Mouse (Mus musculus) mesoderm, embryonic 11.5 days (tissue): Measurements from ENCODE around the gene Arl8b.
A peak's percentile ranks its signal among the peaks of the same experiment; 100 is the strongest.

Experiments used
- DNase-seq: peaks from one replicate; pipeline ENCODE4 v3.0.0-alpha.2; 2012; ENCODE audit warnings: low read depth, low spot score

The Arl8b gene

DNA sequence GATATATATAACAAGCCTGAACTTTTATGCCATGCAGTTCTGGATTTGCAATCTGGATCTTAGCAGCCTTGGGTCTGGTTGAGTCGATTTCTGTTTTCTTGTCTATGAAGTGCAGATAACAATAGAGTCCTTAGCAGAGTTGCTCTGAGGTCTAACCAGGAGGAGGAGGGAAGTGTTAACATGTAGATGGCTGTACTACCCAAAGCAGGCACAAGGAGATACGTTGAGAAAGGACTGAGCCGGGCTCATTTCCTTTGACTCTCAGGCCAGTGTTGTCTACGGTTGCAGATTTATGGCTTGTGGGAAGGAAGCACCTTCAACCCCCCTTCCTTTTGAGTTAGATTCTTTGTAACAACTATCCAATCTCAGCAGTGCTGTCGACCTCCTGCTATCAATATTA is 1.9 kb downstream of the Arl8b start:
- peak; percentile 38 for DNase-seq

DNA sequence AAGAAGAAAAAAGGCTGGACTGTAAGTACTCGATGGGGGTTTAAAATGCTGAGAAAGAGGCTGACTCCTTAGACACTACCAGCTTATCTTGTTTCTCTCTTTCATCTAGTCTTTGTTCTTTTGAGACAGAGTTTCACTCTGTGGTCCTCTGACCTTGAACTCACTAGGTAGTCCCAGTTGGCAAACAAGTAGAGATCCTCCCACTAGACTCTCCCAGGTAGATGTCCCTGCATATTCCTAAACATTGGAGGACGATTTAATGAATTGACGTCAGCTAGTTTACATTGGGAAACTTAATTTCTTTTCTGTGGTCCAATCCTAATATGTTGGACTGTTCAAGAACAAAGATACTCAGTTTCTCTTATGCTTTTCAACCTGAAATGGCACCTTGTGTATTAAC is 2.7 kb downstream of the Arl8b start:
- no peak for DNase-seq

DNA sequence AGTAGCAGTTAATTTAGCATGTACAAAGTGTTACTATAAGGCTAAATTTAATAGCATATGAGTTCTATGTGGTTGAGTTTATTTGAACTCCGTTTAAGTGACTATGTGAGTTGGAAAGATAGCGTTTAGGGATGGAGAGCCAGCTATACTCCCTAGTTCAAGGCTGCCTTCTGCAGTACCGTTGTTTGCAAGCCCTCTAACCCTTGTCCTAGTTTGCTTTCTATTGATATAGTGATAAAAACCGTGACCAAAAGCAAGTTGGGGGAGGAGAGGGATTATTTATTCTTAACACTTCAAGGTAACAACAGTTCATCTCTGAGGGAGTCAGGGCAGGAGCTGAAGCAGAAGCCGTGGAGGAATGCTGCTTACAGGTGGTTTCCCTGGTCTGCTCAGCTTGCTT is 8.6 kb downstream of the Arl8b start:
- no peak for DNase-seq

DNA sequence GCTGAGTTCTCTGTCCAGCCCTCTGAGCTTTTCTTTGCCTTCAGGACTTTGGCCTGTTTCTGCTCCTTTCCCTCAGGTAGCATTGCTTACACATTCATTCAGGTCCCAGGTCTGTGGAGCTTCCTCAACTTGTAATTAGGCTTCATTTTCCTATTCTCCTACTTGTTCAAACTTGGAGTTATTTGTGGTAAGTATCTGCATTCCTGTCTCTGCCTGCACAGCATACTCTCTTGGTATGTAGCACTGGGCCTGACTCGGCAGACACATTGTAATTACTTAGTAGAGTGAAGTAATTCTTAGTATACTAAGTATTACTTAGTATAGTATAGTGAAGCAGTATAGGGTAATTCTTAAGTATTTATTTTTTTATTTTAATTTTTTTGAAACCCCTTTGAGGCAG is 13.0 kb downstream of the Arl8b start:
- no peak for DNase-seq

DNA sequence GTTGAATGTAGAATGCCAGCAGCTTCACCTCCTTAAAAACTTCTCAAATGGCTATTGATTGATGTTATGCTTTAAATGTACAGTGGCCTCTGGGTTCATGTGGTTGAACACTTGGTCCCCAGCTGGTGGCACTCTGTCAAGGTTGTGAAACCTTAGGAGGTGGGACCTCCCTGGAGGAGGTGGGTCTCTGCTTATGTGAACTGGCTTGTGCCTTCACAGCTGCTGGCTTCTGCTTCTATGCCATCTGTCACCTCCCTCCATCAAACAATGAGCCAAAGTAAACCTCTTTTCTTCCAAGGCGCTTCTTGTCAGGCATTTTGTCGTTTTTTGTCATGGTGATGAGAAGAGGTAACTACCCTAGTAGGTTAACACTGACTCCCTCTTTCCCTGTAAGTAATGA is 13.8 kb downstream of the Arl8b start:
- DNase-seq, result peak; percentile 50

DNA sequence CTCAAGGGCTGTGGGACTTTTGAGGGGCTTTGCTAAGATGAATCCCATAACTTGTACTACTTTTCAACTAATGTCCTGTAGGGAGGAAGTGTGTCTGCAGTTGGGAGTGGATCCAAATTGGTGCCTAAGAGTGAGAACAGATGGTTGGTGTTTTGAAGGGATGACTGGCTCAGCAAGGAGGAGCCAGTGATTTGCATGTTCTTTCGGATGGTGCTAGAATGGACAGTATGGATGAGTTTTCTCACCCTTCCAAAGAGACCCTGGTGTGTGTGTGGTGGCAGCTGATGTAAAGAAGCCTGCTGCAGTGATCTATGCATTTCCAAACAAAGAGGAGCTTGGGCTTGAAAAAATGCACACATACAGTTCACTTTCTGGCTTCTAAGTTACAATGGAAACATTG is 22.3 kb downstream of the Arl8b start:
- DNase-seq, result peak; percentile 23

DNA sequence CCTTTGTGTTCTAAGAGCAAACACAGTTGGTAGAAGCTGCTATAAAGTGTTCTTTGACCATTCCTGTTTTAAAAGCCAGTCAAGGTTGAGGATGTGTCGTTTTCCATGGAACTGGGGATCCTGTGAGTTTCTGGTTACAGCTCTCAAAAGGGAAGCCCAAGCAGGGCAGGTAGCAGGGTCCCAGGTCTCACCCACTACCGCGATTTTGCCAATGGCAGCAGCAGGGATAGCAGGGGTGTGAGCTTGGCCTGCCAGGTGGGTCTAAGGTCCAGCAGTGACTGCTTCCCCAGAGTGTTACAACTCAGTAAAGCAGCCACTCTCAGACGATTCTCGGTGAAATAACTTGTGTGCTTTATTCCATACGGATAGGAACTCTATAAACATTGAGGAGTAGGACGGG is 23.0 kb downstream of the Arl8b start:
- no peak for DNase-seq

DNA sequence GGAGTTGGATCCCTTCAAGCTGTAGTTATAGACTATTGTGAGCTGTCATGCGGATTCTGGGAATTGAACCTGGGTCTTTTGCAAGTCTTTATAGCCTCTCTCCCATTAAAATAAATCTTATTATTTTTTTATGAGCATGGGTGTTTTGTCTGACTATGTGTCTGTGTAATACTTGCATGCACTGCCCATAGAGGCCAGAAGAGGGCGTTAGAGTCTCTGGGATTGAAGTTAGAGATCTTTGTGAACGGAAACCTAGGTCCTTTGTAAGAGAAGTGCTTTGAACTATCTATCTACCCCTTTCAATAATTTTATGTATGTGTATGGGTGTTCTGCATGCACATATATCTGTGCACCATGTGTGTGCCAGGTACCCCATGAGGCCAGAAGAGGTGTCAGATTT is 24.5 kb downstream of the Arl8b start:
- DNase-seq, result no peak

DNA sequence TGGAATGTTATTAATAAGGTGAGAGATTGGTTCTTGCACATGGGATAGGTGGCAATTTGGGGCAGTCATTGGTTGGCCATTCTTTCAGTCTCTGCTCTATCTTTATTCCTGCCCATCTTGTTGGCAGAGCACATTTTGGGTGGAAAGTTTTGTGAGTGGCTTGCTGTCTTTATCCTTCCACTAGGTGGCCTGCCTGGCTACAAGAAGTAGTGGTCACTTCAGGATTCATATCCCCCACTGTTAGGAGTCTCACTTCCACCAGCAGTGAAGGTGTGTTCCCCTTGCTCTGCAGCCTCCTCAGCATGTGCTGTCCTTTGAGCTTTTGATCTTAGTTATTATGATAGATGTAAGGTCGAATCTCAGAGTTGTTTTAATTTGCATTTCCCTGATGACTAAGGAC is 25.9 kb downstream of the Arl8b start:
- DNase-seq, result no peak

DNA sequence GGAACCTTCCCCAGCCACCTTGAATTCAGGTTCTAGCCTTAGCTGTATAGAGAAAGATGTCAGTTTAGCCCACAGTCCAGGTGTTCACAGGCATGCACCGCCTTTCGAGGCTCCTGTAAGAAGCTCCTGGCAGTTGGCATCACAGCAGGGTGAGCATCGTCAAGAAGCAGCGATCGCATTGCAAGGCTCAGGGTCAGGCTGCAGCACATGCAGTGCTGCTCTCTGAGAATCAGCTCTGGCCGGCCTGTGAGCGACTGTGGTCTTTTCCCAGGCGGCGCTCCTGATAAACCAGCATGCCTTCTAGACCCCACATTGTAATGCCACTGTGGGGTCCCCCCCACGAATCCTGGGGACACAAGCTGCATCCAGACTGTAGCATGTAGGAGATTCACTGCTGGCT is 27.3 kb downstream of the Arl8b start:
- no peak for DNase-seq

DNA sequence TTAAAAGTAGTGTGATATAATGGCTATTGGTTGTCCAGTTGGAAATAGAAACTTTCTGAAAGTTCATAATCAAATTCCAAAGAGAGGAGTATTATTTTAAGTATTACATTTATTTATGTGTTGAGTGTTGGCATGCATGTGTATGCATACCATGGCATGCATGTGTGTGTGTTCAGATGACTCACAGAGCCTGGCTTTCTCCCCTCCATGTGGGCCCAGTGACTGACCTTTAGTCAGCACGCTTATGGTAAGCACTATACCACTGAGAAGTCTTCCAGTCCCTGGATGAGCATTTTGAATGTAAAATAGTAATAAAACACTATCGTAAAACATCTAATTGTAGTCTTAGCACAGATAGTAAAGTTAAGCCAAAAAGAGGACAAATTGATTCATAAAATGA is 29.2 kb downstream of the Arl8b start:
- DNase-seq, result no peak

DNA sequence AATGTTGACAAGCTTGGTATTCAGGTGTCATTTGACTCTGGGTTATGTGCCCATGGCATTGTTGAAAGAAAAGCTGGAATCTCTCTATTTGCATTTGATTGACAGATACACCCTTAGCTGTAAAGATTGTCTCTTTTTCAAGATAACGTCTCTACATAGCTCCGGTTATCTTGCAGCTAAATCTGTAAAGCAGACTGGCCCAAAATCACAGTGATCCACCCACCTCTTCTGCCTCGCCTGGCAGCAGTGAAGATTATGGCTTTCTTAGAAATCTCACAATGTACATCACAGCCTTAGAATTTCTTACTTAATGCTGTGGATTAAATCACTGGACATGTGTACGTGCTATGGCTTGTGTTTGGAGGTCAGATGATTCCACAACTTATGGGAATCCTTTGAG is 34.6 kb downstream of the Arl8b start:
- DNase-seq, result no peak

DNA sequence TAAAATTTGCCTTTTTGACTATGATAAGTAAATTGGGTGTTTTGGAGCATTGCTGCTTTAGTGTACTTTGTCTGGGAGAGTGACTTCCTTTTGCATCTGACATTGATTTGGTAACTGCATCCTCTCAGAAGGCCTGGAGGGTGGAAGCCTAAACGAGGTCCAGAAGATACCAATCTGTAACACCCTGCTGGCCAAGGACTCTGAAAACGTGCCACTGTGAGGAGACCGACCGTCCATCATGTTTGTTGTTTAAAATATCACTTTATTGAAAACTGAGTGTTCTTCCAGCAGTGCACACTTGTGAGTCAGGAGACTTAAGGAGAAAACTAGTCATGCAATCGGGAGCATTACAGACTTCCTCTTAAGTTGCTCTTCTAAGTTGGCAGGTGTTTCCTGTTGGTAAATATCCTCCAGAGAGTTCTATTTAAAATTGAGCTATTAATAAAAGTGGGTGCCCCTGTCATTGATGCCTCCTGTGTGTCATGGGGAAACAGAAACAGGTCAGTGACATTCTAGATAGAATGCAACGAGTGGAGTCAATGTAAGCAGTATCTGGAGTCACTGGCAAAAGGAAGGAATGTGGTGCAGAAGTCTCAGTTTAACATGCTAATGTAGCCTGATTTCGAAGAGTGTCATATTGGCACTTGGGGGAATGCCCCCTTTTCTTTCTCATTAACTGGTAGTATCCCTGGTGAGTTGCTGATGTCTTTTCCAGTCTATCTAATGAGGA is 42.1 kb downstream of the Arl8b start:
- DNase-seq, result no peak

DNA sequence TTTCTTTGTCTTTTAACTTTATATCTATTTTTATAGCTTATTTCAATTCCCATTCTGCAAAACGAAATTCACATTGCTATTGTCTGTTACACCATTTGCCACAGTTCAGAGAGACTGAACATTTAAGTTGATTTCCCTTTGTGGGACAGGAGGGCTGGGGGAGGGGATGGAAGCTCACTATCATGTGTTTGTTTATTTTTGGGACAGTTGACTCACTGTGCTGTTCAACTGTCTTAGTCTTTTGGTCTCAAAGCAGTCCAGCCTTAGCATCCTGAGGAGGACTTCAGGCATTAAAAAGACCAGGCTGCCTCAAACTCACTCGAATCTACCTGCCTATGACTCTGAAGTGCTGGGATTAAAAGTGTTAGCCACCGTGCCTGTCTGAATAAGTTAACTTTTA is 43.2 kb downstream of the Arl8b start:
- DNase-seq, result no peak

DNA sequence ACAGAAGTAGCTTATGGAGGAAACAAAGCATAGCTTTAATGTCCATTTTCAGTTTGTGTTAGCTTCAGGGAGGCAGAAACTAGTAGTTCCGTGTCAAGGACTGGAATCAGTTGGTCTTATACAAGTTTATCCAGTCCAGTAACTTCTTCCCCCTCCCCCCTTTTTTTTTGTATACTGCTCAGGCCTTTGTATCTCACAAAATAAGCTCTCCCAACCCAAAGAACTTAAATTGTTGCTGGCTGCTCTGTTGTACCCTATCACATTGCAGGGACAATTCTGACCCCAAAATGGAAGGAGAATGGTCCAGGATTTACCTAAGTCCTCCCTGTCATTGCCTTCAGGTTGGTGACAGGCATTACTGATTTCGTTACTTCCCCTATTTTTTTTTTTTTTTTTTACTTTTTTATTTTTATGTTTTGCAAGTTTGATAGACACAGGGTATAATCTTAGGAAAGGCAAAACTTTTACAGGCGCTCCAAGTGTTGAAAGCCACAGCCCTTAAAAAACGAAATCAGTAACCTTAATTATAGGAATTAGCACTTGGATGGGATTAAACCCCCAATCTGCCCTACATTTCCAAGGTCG is 44.5 kb downstream of the Arl8b start:
- no peak for DNase-seq

DNA sequence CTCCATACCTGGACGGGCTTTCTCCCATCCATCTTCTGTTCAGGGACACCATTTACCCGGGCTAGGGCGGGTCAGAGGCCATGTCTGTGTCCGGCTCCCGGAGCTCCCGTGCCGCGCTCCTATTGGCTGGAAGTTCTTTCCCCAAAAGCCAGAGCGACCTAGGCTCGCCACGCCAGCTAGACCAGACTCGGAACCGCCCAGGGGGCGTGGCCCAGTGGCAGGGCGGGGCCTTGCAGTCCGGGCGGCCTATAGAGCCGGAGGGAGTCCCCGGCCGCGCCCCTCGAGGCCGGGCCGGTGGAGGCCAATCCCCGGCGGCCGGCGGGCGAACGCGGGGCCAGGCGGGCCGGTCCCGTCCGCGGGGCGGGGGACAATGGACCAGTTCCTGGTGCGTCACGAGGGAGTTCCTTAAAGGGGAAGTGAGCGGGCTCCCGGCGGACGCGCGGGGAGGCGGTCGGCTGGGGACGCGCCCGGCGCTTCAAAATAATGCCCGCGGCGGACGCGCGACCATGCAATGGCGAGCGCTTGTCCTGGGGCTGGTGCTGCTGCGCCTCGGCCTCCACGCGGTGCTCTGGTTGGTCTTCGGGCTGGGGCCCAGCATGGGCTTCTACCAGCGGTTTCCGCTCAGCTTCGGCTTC is 45.5 kb downstream of the Arl8b start, which contains the start of gene Edem1:
Edem1 (plus strand) TSS at position 408 of the 635 bp plus-strand sequence.
- DNase-seq, result peak; percentile 98

DNA sequence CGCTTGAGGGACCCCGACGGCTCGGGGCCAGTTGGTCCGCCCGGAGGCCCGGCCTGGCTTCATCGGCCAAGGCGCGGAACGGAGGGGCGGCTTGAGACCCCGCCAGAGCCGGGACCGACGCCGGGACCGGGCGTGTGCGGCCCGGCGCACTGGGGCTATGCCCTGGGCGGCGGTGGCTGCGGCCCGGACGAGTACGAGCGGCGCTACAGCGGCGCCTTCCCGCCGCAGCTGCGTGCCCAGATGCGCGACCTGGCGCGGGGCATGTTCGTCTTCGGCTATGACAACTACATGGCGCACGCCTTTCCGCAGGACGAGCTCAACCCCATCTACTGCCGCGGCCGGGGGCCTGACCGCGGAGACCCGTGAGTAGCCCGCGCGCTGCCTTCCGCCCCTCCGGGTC is 46.0 kb downstream of the Arl8b start:
- DNase-seq, result peak; percentile 44

DNA sequence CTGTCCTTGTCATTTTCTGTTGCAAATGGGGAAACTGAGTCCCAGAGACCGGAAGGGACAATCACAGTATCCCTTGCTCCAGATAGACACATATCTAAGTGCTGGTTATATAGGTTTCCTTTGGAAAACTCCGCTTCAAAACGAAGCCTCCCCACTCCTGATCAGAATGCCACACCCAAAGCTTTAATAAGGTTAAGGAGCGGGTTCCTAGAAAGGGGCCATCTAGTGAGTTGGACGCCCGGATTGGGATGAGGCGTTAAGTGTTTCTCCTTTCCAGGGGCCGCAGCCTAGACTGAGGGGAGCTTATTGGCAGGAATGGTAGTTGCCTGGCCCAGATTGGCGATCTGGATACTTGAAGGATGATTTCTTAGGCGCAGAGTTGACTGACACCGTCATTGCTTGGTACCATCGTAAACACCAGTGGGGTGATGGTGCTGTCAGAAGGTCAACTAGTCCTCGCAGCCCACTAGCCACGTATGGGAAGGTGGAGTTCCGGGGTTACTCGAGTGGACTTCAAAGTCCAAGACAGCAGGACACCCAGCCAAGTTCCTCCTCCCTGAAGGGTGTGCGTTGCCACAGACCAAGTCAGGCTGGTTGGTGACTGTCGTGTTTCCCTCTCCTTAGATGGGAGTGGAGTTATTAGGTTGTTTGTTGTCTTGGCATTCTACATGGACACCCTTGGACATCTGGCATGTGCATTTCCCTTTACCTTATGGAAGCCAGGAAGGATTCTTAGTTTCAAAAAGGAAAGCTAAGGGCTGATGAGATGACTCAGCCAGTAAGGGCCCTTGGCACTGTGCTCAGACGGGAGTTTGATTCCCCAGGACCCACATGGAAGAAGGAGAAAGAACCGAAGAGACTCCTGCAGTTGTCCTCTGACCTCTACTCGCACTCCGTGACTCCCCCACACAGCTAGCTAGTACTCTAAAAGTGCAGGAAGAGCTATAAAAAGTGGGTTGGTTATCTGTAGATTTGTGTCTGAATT is 46.8 kb downstream of the Arl8b start:
- peak; percentile 14 for DNase-seq

DNA sequence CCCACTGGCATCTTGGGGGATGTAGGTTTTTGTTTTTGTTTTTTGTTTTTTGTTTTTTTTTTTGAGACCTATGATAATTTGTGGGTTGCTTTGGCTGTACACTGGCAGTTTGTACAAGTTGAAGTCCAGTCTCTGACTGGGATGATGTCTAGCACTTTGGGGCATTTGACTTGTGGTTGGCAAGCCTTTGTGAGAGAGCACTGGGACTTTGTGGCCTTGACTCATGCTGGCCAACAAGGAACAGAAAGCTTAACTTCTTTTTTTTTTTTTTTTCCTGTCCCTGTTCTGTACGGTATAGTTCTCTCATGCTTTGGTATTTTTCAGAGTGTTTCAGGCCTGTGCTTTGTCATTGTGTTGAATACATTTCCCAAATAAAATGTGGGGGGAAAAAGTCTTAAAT is 49.3 kb downstream of the Arl8b start:
- no peak for DNase-seq

DNA sequence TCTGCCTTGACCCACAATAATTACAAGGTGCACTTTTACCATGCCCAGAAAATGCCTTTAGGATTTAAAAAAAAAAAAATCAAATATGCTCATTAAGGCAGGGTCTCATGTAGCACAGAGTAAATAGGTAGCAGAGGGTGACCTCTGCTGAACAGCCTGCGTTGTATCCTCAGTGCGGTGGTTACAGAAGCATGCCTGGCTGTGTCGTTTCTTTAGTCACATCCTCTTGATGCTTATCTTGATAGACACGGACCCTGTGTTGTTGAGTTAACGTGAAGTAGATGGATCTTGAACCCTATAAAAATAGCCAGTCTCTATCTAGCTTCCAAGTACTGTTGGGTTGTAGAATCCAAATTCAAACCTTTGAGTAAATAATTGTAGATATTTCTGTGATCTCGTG is 50.1 kb downstream of the Arl8b start:
- DNase-seq, result no peak

DNA sequence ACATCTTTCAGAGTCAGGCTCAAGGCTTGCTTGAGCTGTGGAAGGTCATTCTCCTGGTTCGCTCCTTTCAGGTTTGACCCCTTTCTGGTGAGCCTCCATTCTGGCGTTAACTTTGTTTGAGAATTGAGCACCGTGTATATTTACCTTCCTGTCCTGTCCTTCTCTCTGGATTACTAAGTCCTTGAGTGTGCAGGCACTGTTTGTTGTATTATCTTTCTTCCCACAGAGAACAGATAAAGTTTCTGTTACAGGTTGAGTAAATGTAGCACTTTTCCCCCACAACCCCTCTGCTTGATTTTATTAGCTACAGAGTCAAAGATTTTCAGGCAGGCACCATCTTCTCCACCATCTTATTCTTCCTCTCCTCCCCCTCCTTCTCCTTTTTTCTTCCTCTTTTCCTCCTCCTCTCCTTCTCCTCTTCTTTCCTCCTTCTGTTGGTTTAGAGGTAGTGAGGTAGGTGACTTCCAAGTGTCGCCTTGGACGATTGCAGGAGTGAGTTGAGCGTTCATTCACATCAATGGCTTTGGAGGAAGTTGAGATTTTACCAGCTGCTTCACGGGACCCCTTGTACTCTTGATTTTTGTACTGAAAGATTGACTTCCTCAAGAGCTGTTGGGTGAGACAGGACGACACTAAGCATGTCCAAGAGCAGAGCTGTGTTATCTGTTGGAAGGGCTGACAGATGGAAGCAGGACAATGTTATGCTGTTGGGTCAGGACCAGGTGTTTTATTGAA is 51.2 kb downstream of the Arl8b start:
- DNase-seq, result no peak
